Mouse (Mus musculus) ZHBTc4 (cell line): ENCODE measurements at regions not wholly inside any gene's neighbourhood (a gene's known extent, or its start where the extent isn't known, plus 50 kb on each side); places are given as distances from the start of the nearest gene placed in this dataset.

Experiments
- DNase-seq: peaks from one replicate; pipeline ENCODE4 v3.0.0-alpha.2; 2011; ENCODE audit warnings: low read depth, low spot score

- no peak for DNase-seq
These were observed 252.5 kb upstream of the Nfe2l3 start for GRCm38 (mm10) chr6:51179741-51180537.

- no peak for DNase-seq
These were observed 251.3 kb upstream of the Nfe2l3 start for GRCm38 (mm10) chr6:51180881-51181875.

GRCm38 (mm10) chr6:51181905-51182304 is 250.6 kb upstream of the Nfe2l3 start:
- no peak for DNase-seq

- DNase-seq: no peak
These were observed 249.6 kb upstream of the Nfe2l3 start for GRCm38 (mm10) chr6:51182771-51183284.

GRCm38 (mm10) chr6:51183576-51184420 is 248.7 kb upstream of the Nfe2l3 start:
- DNase-seq: no peak

- DNase-seq: no peak
These were observed 248.0 kb upstream of the Nfe2l3 start for GRCm38 (mm10) chr6:51184500-51184899.

- no peak for DNase-seq
These were observed 247.3 kb upstream of the Nfe2l3 start for GRCm38 (mm10) chr6:51185201-51185600.

- peak; percentile 39 for DNase-seq
These were observed 243.3 kb upstream of the Nfe2l3 start for GRCm38 (mm10) chr6:51189173-51189572.

- no peak for DNase-seq
These were observed 239.6 kb upstream of the Nfe2l3 start for GRCm38 (mm10) chr6:51192826-51193225.

GRCm38 (mm10) chr6:51193356-51193755 is 239.1 kb upstream of the Nfe2l3 start:
- peak; percentile 93 for DNase-seq

- DNase-seq: no peak
These were observed 236.1 kb upstream of the Nfe2l3 start for GRCm38 (mm10) chr6:51196391-51196790.

- DNase-seq: no peak
These were observed 235.3 kb upstream of the Nfe2l3 start for GRCm38 (mm10) chr6:51197000-51197774.

GRCm38 (mm10) chr6:51200207-51200606 is 232.3 kb upstream of the Nfe2l3 start:
- DNase-seq: no peak

GRCm38 (mm10) chr6:51200837-51201236 is 231.6 kb upstream of the Nfe2l3 start:
- no peak for DNase-seq

GRCm38 (mm10) chr6:51204306-51204705 is 228.2 kb upstream of the Nfe2l3 start:
- DNase-seq: no peak

- no peak for DNase-seq
These were observed 227.1 kb upstream of the Nfe2l3 start for GRCm38 (mm10) chr6:51205411-51205810.

- DNase-seq: peak; percentile 69
These were observed 225.6 kb upstream of the Nfe2l3 start for GRCm38 (mm10) chr6:51206712-51207505.

GRCm38 (mm10) chr6:51207587-51208361 is 224.7 kb upstream of the Nfe2l3 start:
- no peak for DNase-seq
